Mouse (Mus musculus) E14TG2a.4 (cell line): ENCODE measurements around the gene Emp1.

Source experiments
- H3K27me3 ChIP-seq: 2 replicates; pipeline ENCODE4 v1.6.1; 2014; ENCODE audit warnings: low read length, control low read depth; ENCODE audit not compliant: insufficient read depth
- H3K36me3 ChIP-seq: 2 replicates; pipeline ENCODE4 v1.6.1; 2014; ENCODE audit warnings: low read length, control low read depth; ENCODE audit not compliant: insufficient read depth
- H3K4me1 ChIP-seq: replicated peaks from 2 replicates; pipeline ENCODE4 v1.6.1; 2014; ENCODE audit warnings: low read depth, low read length, control low read depth
- H3K4me3 ChIP-seq: replicated peaks from 2 replicates; pipeline ENCODE4 v1.5.1; 2014; ENCODE audit warnings: mild to moderate bottlenecking, low read length
- H3K9me3 ChIP-seq: 2 replicates; pipeline ENCODE4 v1.6.1; 2014; ENCODE audit warnings: low read length, control low read depth
- CTCF ChIP-seq: conservative IDR thresholded peaks from 2 replicates; pipeline ENCODE4 v1.5.1; 2014; ENCODE audit warnings: low read length
- NANOG ChIP-seq: IDR thresholded peaks from 2 replicates; pipeline ENCODE4 v1.6.1; 2014; ENCODE audit warnings: borderline replicate concordance, low read length, mixed read lengths
- POU5F1 ChIP-seq: IDR thresholded peaks from 2 replicates; pipeline ENCODE4 v1.6.1; 2014; ENCODE audit warnings: low read length, borderline replicate concordance

Gene Emp1

GRCm38 (mm10) chr6:135405093-135405492 is 42.7 kb downstream of the Emp1 start:
- H3K36me3 ChIP-seq = no peaks in the 10 kb centered on the region
- H3K4me1 ChIP-seq = no peaks in the 10 kb centered on the region
- H3K4me3 ChIP-seq = no peak overlapping the region
- no peak for TF ChIP-seq CTCF
- TF ChIP-seq NANOG = no peak
- no peak for TF ChIP-seq POU5F1
- H3K27me3 ChIP-seq = peaks cover 7% of the 10 kb centered on the region; the same call in 1 of the 2 replicates
- H3K9me3 ChIP-seq = 0 out of 2 replicates have a peak, but pooled peaks cover 2% of the 10 kb centered on the region

GRCm38 (mm10) chr6:135407323-135407722 is 45.0 kb downstream of the Emp1 start:
- Histone ChIP-seq H3K4me1 (no peaks in the 10 kb centered on the region), H3K27me3 (peaks cover 7% of the 10 kb centered on the region; the same call in 1 of the 2 replicates), H3K4me3 (no peak overlapping the region), H3K36me3 (no peaks in the 10 kb centered on the region), H3K9me3 (no peaks in the 10 kb centered on the region)
- TF ChIP-seq CTCF (no peak), NANOG (no peak), POU5F1 (no peak)

- TF ChIP-seq POU5F1 (no peak), NANOG (no peak), CTCF (no peak)
- no peaks in the 10 kb centered on the region for H3K9me3 ChIP-seq
- no peaks in the 10 kb centered on the region for H3K4me1 ChIP-seq
- no peaks in the 10 kb centered on the region for H3K36me3 ChIP-seq
- no peak overlapping the region for H3K4me3 ChIP-seq
- no peaks in the 10 kb centered on the region; the same call in 1 of the 2 replicates for H3K27me3 ChIP-seq
Measured at GRCm38 (mm10) chr6:135411712-135412319, 49.5 kb downstream of the Emp1 start.

- no peak overlapping the region for H3K4me3 ChIP-seq
- no peaks in the 10 kb centered on the region for H3K9me3 ChIP-seq
- TF ChIP-seq NANOG = no peak
- no peak for TF ChIP-seq POU5F1
- TF ChIP-seq CTCF = no peak
- H3K27me3 ChIP-seq = no peaks in the 10 kb centered on the region; the same call in 1 of the 2 replicates
- H3K4me1 ChIP-seq = no peaks in the 10 kb centered on the region
- no peaks in the 10 kb centered on the region for H3K36me3 ChIP-seq
Measured at GRCm38 (mm10) chr6:135412649-135413048, 50.3 kb downstream of the Emp1 start.

- Histone ChIP-seq H3K36me3 (no peaks in the 10 kb centered on the region), H3K9me3 (no peaks in the 10 kb centered on the region), H3K4me1 (no peaks in the 10 kb centered on the region), H3K27me3 (no peaks in the 10 kb centered on the region), H3K4me3 (no peak overlapping the region)
- TF ChIP-seq NANOG (no peak), CTCF (peak; percentile 82), POU5F1 (no peak)
Measured at GRCm38 (mm10) chr6:135417459-135417858, 55.1 kb downstream of the Emp1 start.

GRCm38 (mm10) chr6:135418223-135418824 is 56.0 kb downstream of the Emp1 start:
- Histone ChIP-seq H3K9me3 (no peaks in the 10 kb centered on the region), H3K36me3 (no peaks in the 10 kb centered on the region), H3K27me3 (no peaks in the 10 kb centered on the region), H3K4me1 (no peaks in the 10 kb centered on the region), H3K4me3 (no peak overlapping the region)
- no peak for TF ChIP-seq NANOG
- no peak for TF ChIP-seq POU5F1
- TF ChIP-seq CTCF = no peak

- Histone ChIP-seq H3K27me3 (peaks cover 5% of the 10 kb centered on the region; the same call in 1 of the 2 replicates), H3K9me3 (no peaks in the 10 kb centered on the region), H3K36me3 (no peaks in the 10 kb centered on the region), H3K4me3 (no peak overlapping the region), H3K4me1 (no peaks in the 10 kb centered on the region)
- TF ChIP-seq POU5F1 (no peak), CTCF (no peak), NANOG (no peak)
Measured at GRCm38 (mm10) chr6:135428246-135428645, 65.9 kb downstream of the Emp1 start.

GRCm38 (mm10) chr6:135429268-135429909 is 67.0 kb downstream of the Emp1 start:
- H3K9me3 ChIP-seq = no peaks in the 10 kb centered on the region
- no peaks in the 10 kb centered on the region for H3K36me3 ChIP-seq
- H3K27me3 ChIP-seq = peaks cover 5% of the 10 kb centered on the region; the same call in 1 of the 2 replicates
- H3K4me3 ChIP-seq = no peak overlapping the region
- no peaks in the 10 kb centered on the region for H3K4me1 ChIP-seq
- no peak for TF ChIP-seq CTCF
- no peak for TF ChIP-seq POU5F1
- TF ChIP-seq NANOG = no peak
